Mouse (Mus musculus): ENCODE data around the gene Rps2. TPM values are rescaled to one million over a fixed set of nuclear protein-coding genes. Genes with fewer than 3 reads are reported as not detected.

The Rps2 gene
- polyA plus RNA-seq, 1 experiment from 2014 or later: 729 TPM

DNA sequence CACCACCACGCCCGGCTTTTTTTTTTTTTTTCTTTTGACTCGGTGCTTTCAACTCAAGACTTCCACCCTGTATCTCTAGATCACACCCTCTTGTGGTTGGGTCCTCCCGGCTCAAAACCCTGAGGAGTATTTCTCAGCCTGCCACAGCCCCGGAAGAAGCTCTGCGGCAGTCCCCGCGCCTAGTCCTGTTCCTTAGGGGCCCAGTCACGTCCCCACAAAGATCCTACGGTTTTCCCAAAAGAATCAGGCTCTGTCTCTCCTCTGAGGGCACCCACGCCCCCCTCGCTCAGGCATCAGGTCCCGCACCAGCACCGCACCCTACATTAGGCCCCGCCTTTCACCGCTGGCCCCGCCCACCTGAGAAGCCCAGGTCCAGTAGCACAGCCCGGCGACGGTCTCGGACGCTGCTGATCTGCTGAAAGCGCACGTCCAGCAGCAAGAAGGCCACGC lies 30.7 kb upstream of the Rps2 start:
- Histone ChIP-seq H3K4me3 (replicated peaks) (peak overlapping the region; percentile 70), H3K27me3 (replicated peaks) (peaks cover 19% of the 10 kb centered on the region), H3K9ac (replicated peaks) (peak overlapping the region; percentile 35), H3K4me1 (peaks cover 46% of the 10 kb centered on the region), H3K4me2 (peak overlapping the region; percentile 64), H3K36me3 (peaks cover 7% of the 10 kb centered on the region), H3K27ac (replicated peaks) (no peak overlapping the region), H3K9me3 (replicated peaks) (no peaks in the 10 kb centered on the region)
- WGBS: 3% methylated on average over 24 of the region's 25 CpGs
- ATAC-seq (ENCODE audit: low FRiP score): no peak

DNA sequence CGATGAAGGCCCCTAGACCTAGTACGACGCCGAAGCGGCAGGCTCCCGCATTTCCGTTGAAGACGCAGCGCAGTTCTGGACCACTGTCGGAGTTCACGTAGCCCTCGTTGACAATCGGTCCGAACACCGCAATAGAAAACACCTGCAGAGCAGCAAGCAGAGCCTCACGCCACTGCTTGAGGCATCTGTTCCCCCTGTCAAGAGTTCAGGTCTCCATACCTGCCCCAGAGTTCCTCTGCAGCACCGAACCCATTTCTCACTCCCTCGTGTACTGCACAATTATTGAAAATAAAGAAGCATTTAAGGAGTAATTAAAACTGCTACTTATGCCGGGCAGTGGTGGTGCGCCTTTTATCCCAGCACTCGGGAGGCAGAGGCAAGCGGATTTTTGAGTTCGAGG lies 30.3 kb upstream of the Rps2 start:
- H3K9ac ChIP-seq (replicated peaks): peak overlapping the region; percentile 35

DNA sequence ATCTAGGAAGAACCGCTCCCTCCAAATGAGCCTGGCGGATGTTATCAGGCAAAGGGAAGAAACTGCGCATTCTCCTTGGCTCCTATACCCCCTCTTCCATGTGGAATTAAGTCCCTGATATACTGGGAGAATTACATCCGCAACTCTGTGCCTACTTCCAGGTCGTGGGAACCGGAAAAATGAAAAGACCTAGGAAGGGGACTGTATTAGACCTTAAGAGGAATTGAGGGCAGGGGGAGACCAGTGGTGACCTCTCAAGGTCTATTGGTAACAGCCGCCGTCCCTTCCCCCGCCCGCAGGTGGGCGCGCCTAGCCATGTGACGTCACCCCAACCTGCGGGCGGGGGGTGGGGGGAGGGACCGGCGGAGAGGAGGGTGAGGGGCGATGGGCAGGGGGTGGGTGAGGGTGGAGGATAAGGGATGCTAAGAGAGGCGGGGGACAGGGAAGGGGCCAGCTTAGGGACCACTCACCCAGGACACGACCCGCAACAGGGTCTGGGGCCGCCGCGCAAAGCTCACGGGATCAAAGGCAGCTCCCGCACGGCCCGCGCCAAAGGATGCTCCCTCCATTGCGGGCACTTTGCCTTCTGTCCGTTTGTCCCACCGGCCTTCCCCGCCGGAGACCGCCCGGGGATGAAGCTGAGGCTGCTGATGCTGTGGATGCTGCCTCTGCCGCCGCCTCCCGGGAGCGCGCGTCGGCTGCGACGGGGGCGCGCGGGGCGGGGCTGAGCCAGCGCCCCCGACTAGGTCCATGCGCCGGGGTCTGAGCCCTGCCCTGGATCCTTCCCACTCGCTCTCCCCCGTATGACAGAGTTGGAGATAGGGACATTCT lies 28.4 kb upstream of the Rps2 start, which contains the start of gene Syngr3:
Syngr3 (minus strand) TSS at position 705 of the 831 bp plus-strand sequence.
- H3K27me3 ChIP-seq (replicated peaks): peaks cover 19% of the 10 kb centered on the region
- WGBS: under 1% methylated on average over 49 of the region's 55 CpGs
- H3K4me1 ChIP-seq: peaks cover 58% of the 10 kb centered on the region
- peak within 1 kb of the TSS; percentile 86 for H3K9ac ChIP-seq (replicated peaks)
- H3K4me2 ChIP-seq: peak within 1 kb of the TSS; percentile 64
- peak within 1 kb of the TSS; percentile 93 for H3K27ac ChIP-seq (replicated peaks)
- peak; percentile 77 for ATAC-seq (ENCODE audit: low FRiP score)
- no peaks in the 10 kb centered on the region for H3K9me3 ChIP-seq (replicated peaks)
- peak within 1 kb of the TSS; percentile 70 for H3K4me3 ChIP-seq (replicated peaks)
- peaks cover 13% of the 10 kb centered on the region for H3K36me3 ChIP-seq

More for the DNA sequence above, 30.3 kb upstream of the Rps2 start:
- WGBS: 20% methylated on average over 23 of the region's 23 CpGs
- ATAC-seq (ENCODE audit: low FRiP score): no peak
- H3K4me2 ChIP-seq: peak overlapping the region; percentile 64
- H3K36me3 ChIP-seq: peaks cover 7% of the 10 kb centered on the region
- no peak overlapping the region for H3K27ac ChIP-seq (replicated peaks)
- H3K27me3 ChIP-seq (replicated peaks): peaks cover 19% of the 10 kb centered on the region
- H3K4me1 ChIP-seq: peaks cover 48% of the 10 kb centered on the region
- peak overlapping the region; percentile 70 for H3K4me3 ChIP-seq (replicated peaks)
- H3K9me3 ChIP-seq (replicated peaks): no peaks in the 10 kb centered on the region

DNA sequence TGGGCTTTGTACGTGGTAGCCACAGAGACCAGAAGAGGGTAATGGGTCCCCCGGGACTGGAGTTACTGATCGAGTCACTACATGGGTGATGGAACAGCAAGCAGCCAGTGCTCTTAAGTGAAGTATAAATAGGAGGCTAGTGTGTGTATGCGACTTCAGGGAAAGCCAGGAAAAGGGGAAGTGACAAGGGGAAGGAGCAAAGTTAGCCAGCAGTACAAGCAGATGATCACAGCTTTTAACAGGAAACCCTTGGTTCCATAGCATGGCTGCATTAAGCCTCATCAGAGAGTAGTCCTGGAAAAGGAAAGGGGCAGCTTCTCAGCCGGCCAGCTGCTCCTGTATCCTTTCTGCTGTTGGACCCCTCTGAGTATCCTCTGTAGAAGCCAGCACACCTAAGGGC lies 25.5 kb upstream of the Rps2 start:
- peaks cover 67% of the 10 kb centered on the region for H3K4me1 ChIP-seq
- no peaks in the 10 kb centered on the region for H3K9me3 ChIP-seq (replicated peaks)
- H3K4me3 ChIP-seq (replicated peaks): no peak overlapping the region
- 77% methylated on average over 5 of the region's 5 CpGs for WGBS
- peaks cover 16% of the 10 kb centered on the region for H3K27me3 ChIP-seq (replicated peaks)
- H3K36me3 ChIP-seq: peaks cover 10% of the 10 kb centered on the region
- ATAC-seq (ENCODE audit: low FRiP score): no peak
- H3K9ac ChIP-seq (replicated peaks): no peak overlapping the region
- no peak overlapping the region for H3K27ac ChIP-seq (replicated peaks)
- no peak overlapping the region for H3K4me2 ChIP-seq

DNA sequence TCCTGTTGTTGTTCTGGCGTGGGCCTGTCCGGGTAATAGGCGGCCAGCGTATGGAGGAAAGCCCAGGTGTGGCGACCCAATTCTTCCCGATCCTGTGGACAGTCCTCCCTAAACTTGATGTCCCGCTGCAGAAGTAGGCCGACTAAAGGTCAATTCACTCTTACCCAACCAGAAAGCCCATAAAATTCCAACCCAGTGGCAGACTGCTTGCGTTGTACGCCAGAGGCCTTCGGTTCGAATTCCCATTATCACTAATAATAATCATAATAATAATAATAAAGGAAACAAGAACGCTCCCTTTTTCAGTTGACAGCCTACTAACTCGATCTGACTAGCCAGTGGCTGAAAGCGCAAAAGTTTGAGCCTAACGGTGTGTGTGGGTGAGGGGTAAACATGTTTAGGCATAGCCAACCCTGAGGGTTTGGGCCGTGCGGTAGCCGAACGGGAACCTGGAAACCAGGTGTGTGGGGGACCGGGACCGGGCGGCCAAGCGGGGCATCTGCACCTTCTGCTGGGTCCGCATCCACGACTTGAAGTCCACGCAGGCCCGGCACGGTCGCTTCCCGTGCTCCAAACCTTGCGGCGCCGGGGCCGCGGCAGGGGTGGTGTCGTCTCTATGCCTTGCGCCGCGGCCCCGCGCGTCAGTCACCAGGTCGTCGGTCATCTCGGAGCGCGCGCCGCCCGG lies 22.4 kb upstream of the Rps2 start:
- Histone ChIP-seq H3K36me3 (peaks cover 23% of the 10 kb centered on the region), H3K27ac (replicated peaks) (peak overlapping the region; percentile 93), H3K9ac (replicated peaks) (peak overlapping the region; percentile 84), H3K4me3 (replicated peaks) (peak overlapping the region; percentile 60), H3K27me3 (replicated peaks) (0 out of 2 replicates have a peak, but pooled peaks cover 4% of the 10 kb centered on the region), H3K4me1 (peaks cover 48% of the 10 kb centered on the region), H3K9me3 (replicated peaks) (no peaks in the 10 kb centered on the region), H3K4me2 (peak overlapping the region; percentile 76)
- WGBS: 6% methylated on average over 47 of the region's 51 CpGs
- peak; percentile 45 for ATAC-seq (ENCODE audit: low FRiP score)

DNA sequence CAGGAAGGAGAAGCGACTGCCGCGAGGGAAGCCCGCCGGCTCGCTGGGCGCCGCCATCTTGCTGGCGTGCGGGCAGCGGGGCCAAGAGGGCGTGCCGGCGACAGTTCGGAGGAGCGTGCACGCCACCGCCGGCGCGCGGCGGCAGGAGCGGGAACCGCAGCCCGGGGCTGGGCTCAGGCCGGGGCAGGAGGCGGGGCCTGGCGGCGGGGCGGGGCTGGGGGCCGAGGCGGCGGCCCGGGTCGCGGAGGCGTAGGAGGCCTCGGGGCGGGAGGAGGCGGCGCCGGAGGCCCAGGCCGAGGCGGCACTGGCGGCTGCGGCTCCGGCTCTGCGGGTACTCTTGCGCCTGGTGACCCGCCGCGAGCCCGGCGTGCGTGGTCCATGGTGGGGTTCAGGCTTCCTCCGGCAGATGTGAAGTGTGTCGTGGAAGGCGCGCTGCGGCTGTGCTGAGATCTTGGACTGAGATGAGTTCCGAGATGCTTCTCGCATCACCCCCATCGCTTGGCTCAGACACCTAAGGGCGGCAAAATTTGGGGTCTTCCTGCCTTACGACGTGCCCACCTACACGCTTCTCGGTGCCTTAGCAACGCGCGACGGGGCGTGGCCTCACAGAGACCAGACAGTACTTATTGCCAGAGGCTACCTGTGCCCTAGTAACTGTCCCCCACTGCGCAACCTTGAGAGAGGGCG lies 21.8 kb upstream of the Rps2 start, which contains the start of the genes Gfer and Noxo1:
Gfer (minus strand) TSS at position 146 of the 687 bp plus-strand sequence.
Noxo1 (plus strand) TSS at position 224 of the 687 bp plus-strand sequence.
- H3K9ac ChIP-seq (replicated peaks): peak within 1 kb of the TSS; percentile 84
- ATAC-seq (ENCODE audit: low FRiP score): peak; percentile 93
- H3K9me3 ChIP-seq (replicated peaks): no peaks in the 10 kb centered on the region
- H3K4me1 ChIP-seq: peaks cover 41% of the 10 kb centered on the region
- peaks cover 30% of the 10 kb centered on the region for H3K36me3 ChIP-seq
- H3K4me3 ChIP-seq (replicated peaks): peak within 1 kb of the TSS; percentile 60
- WGBS: under 1% methylated on average over 65 of the region's 76 CpGs
- H3K27me3 ChIP-seq (replicated peaks): no peaks in the 10 kb centered on the region
- peak within 1 kb of the TSS; percentile 76 for H3K4me2 ChIP-seq
- H3K27ac ChIP-seq (replicated peaks): peak within 1 kb of the TSS; percentile 93

DNA sequence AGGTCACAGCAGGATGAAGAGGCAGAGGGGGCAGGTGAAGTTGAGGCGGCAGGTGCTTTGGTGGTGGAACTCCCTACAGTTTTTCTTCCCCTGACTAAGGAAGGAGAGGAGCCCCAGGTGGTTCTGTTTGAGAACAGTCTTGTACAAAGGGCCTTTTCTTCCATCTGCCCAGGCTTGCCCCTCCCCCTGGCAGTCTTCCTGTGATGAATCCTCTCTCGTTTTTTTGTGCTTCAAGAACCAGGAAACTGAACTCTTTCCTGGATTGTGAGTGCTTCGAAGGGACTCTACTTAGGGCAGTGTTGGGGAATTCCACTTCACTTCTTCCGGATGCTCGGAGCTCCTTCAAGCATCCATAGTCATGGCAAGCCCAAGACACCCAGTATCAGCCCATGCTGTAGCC lies 19.9 kb upstream of the Rps2 start:
- Histone ChIP-seq H3K9me3 (replicated peaks) (no peaks in the 10 kb centered on the region), H3K27ac (replicated peaks) (no peak overlapping the region), H3K4me3 (replicated peaks) (no peak overlapping the region), H3K36me3 (peaks cover 40% of the 10 kb centered on the region), H3K4me2 (no peak overlapping the region), H3K27me3 (replicated peaks) (no peaks in the 10 kb centered on the region), H3K4me1 (peaks cover 36% of the 10 kb centered on the region), H3K9ac (replicated peaks) (no peak overlapping the region)
- WGBS: 22% methylated on average over 5 of the region's 5 CpGs
- no peak for ATAC-seq (ENCODE audit: low FRiP score)

DNA sequence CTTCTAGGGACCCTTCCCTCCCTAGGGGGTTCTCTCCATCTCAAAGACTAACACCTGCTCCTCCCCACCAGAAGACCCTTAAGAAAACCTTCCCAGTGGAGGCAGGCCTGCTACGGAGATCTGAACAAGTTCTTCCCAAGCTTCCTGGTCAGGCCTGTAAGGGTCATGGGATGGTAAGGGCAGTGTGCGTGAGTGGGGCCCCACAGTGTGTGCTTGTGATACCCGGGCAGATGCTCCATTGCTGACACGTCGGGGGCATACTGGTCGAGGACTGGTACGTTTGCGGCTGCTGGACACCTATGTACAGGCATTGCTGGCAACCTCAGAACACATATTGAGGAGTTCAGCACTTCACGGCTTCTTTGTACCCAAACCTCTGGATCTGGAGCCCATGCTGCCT lies 19.2 kb upstream of the Rps2 start:
- Histone ChIP-seq H3K4me3 (replicated peaks) (no peak overlapping the region), H3K4me1 (peaks cover 32% of the 10 kb centered on the region), H3K4me2 (no peak overlapping the region), H3K27me3 (replicated peaks) (no peaks in the 10 kb centered on the region), H3K36me3 (peaks cover 40% of the 10 kb centered on the region), H3K9me3 (replicated peaks) (no peaks in the 10 kb centered on the region), H3K9ac (replicated peaks) (no peak overlapping the region), H3K27ac (replicated peaks) (no peak overlapping the region)
- WGBS: 69% methylated on average over 9 of the region's 9 CpGs
- ATAC-seq (ENCODE audit: low FRiP score): no peak

DNA sequence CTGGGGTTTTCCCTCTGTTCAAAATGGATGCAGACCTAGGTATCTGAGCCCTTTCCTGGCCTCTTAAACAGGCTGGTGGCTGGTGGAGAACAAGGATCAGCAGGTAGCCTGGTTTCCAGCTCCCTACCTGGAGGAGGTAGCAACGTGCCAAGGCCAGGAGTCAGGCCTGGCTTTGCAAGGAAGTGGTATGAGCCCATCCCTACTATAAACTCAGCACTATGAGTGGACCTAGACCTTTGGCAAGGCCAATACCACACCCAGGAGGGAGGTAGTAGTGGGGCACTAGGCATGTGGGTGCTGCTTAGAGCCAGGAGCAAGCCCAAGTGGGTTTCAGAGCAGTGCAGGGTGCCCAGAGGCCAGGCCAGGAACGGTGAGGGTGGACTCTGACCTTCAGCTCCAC lies 18.4 kb upstream of the Rps2 start:
- 89% methylated on average over 2 of the region's 2 CpGs for WGBS
- no peaks in the 10 kb centered on the region for H3K9me3 ChIP-seq (replicated peaks)
- ATAC-seq (ENCODE audit: low FRiP score): no peak
- peaks cover 27% of the 10 kb centered on the region for H3K4me1 ChIP-seq
- no peak overlapping the region for H3K4me3 ChIP-seq (replicated peaks)
- peaks cover 48% of the 10 kb centered on the region for H3K36me3 ChIP-seq
- H3K4me2 ChIP-seq: no peak overlapping the region
- no peaks in the 10 kb centered on the region for H3K27me3 ChIP-seq (replicated peaks)
- no peak overlapping the region for H3K27ac ChIP-seq (replicated peaks)
- H3K9ac ChIP-seq (replicated peaks): no peak overlapping the region

DNA sequence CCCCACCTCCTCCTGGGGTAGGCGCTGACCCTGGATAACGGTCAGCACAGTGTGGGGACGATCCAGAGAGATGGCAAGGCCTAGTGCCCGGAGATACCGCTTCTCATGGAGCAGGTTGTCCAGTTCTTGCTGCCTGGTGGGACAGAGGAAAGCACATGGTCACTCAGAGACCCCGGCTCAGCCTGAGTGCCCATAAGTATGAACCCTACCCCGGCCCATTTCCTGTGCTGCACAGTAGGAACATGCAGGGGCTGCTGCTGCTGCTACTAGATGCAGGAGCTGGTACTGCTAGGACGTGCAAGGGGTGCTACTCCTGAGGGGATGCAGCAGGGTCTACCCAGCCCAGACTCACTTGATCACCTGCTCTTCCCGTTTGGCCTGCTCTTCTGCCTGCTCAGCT lies 16.7 kb upstream of the Rps2 start:
- H3K9me3 ChIP-seq (replicated peaks): no peaks in the 10 kb centered on the region
- no peak overlapping the region for H3K9ac ChIP-seq (replicated peaks)
- peaks cover 60% of the 10 kb centered on the region for H3K36me3 ChIP-seq
- H3K27ac ChIP-seq (replicated peaks): no peak overlapping the region
- no peaks in the 10 kb centered on the region for H3K27me3 ChIP-seq (replicated peaks)
- WGBS: 91% methylated on average over 9 of the region's 9 CpGs
- H3K4me3 ChIP-seq (replicated peaks): no peak overlapping the region
- H3K4me2 ChIP-seq: no peak overlapping the region
- no peak for ATAC-seq (ENCODE audit: low FRiP score)
- peaks cover 23% of the 10 kb centered on the region for H3K4me1 ChIP-seq

DNA sequence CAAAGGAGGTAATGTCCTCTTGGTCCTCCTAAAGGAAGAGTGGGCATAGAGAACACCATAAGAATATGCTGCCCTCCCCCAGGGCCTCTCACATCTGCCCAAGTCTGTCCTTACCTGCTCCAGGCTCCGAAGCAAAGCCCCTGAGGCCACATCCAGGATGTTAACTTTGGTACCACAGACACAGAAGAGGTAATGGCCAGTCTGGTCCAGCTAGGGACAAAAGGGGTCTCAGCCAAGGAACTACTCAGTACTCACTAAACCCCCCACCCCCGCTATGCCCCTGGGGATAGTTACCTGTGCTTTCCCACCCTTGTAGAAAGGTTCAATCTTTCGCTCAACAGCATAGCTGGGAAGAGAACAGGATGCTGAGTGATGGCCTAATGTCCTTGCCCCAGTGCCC lies 12.1 kb upstream of the Rps2 start:
- Histone ChIP-seq H3K27me3 (replicated peaks) (no peaks in the 10 kb centered on the region), H3K27ac (replicated peaks) (no peak overlapping the region), H3K9me3 (replicated peaks) (no peaks in the 10 kb centered on the region), H3K36me3 (peaks cover 44% of the 10 kb centered on the region), H3K9ac (replicated peaks) (no peak overlapping the region), H3K4me2 (peak overlapping the region; percentile 81; the same call in 1 of the 2 replicates), H3K4me1 (peaks cover 21% of the 10 kb centered on the region), H3K4me3 (replicated peaks) (no peak overlapping the region)
- 94% methylated on average over 3 of the region's 3 CpGs for WGBS
- no peak for ATAC-seq (ENCODE audit: low FRiP score)

All from neural tube, embryonic 15.5 days (tissue).